Mouse (Mus musculus) cerebellum, adult 18-20 months (tissue): ENCODE measurements around the gene 1700007K13Rik.

ENCODE experiments used
- DNase-seq, 2 experiments: peaks; one replicate each; pipeline ENCODE4 v3.0.0; 2021

Gene 1700007K13Rik

GRCm38 (mm10) chr2:28469461-28469860 lies 3.3 kb upstream of the 1700007K13Rik start:
- DNase-seq: no peak

GRCm38 (mm10) chr2:28468486-28469225 lies 2.5 kb upstream of the 1700007K13Rik start:
- no peak for DNase-seq

DNA sequence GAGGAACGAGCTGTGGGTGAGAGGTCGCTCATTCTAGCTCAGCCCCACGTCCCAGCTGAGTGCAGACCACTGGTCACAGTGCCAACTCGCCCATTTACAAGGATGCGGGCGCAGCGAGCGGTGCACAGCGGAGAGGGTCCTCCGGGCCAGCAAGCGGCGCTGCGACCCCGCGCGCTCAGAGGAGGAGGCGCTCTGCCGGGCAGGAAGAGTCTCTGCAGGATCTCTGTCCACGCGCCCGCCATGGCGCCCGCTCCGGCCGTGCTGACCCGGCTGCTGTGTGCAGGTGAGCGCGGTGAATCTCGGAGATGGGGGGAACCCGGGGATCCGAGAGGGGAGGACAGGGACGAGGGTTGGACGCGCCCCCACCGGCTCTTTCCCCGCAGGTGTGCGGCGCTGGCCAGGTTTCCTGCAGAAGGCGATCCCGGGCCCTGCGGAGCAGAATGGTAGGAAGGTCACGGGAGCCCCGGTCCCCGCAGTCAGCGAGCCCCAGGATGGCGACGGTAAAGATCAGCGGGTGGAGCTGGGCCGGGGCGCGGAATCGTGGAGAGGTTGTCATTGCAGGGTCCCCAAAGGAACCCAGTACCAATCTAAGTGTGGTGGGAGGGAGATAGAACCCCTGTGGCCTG lies 1.8 kb upstream of the 1700007K13Rik start, which contains the start of gene Mrps2:
Gene Mrps2, plus strand, starts transcription at position 207 of the 626 bp plus-strand sequence.
- peak; percentile 87 to 92 for DNase-seq

DNA sequence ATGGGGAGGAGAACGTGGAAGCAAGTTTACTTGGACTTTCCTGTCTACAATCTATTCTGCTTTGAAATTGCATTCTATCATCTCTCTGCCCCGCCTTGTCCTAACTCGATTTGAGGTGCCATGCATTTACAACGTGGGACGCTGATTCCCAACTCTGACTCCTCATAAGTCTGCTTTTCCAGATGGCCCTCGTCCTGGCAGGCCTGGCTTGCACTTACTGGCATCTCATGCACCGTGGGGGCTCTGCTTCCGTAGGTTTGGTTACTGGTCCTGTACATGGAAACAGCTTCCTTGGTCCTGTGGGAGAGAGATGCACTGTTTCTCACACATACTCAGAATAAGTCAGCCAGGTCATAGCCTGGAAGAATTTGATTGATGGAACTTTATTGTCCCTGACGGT lies 1.2 kb downstream of the 1700007K13Rik start:
- no peak for DNase-seq

- DNase-seq: peak; percentile 74 to 78
Measured at GRCm38 (mm10) chr2:28463919-28464318, 2.2 kb downstream of the 1700007K13Rik start.

DNA sequence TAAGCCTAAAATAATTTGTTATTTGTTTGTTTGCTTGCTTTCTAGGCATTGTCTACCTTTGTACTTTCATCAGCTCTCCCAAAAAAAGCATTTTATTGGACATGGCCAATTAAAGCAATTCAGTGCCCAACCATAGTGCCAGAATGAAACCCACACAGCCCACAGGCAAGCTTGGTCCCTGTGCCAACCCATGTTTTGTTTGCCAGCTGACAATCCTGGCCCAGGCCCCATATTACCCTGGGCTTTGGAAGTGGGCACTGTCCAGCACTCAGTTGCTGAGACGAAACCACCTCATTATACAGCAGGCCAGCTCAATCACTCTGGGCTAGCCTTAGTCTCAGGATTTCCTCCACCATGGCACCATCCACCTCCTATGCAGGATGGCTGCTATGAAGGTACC lies 9.5 kb downstream of the 1700007K13Rik start:
- no peak for DNase-seq

- DNase-seq: no peak
Measured at GRCm38 (mm10) chr2:28453539-28453938, 12.6 kb downstream of the 1700007K13Rik start.

DNA sequence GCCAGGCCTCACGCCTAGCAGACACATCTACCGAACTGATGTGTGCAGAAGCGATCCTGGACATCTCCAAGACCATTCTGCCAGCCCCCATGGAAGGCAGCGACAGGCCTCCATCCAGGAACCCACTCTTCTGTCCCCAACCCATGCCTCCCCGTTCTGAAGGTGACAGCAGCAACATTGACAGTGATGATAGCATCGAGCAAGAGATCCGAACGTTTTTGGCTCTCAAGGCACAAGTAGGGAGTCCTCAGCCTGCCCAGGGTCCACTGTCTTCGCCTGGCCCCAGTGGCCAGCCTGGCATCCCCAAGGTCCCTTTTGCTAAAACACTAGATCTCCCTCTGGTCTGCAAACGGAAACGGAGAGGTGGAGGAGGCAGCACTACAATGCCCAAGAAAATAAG lies 14.5 kb downstream of the 1700007K13Rik start:
- no peak for DNase-seq

DNA sequence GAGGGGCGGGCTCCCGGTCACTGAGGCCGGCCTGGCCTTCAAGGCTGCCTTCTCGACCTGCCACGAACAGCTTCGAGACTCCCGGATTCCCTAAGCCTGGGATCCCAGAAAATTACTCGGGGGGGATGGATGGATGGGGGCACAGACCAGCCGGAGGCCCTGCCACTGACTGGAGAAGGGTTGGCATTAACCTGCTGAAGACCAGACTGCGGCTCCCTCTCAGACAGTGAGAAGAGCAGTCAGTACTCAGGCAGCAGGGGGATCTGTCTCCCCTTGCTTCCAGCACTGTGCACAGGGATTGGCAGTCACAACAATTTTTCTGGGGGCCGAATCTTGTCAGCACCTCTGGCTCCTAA lies 18.8 kb downstream of the 1700007K13Rik start:
- DNase-seq: peak in 1 of 2 experiments; percentile 25

GRCm38 (mm10) chr2:28446515-28447314 lies 19.4 kb downstream of the 1700007K13Rik start, which contains the start of gene Ppp1r26:
Gene Ppp1r26 (plus strand): TSS chr2:28446800.
- DNase-seq: peak; percentile 56 to 71

- peak in 1 of 2 experiments; percentile 29 for DNase-seq
Measured at GRCm38 (mm10) chr2:28446181-28446514, 20.0 kb downstream of the 1700007K13Rik start.

DNA sequence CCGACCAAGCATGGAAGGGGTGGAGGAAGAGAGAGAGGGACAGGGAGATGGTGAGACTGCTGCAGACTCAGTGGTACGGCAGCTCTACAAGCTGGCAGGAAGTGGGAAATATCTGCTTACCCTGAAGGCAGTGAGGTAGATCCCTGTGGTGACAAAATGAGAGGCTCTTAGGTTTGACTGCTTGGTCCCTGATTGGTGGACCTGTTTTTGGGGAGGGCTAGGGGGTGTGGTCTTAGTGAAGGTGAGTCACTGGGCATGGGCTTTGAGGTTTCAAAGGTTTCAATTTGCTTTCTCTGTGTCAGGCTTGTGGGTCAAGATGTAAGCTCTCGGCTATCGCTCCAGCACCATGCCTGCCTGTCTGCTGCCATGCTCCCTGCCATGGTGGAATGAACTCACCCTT lies 21.1 kb downstream of the 1700007K13Rik start:
- DNase-seq: no peak

DNA sequence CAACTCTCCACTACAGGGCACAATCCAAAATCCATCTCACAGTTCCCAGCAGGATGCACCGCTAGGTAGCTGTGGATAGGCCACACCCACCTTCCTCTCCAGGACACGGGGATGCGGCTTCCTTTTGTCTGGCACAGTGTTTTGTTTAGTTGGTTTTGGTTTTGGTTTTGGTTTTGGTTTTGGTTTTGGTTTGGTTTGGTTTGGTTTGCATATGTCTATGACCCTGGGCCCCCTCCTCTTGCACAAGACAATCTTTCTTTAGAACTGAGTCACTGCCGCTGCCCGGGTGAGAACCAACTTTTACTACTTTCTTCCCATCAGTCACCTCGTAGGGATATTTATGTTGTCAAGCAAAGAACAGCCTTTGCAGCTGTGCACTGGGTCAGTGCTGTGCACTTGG lies 25.3 kb downstream of the 1700007K13Rik start:
- DNase-seq: no peak

DNA sequence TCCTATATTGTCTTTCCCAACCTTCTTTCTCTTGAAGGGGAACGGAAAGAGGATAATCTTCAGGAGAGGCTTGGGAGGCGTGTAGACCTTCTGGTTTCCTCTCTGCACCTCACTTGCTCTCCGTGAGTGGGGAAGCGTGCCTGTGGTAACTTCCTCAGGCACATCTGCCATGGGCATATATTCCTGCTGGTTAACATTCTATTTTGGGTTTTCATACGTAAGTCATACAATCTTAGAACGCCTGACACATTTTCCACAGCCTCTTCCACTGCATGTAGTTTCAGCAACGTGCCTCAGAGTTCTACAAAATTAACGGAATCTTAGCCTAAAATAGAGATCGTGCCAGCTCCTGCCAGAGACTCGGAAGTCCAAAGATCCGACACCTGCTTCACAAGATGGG lies 30.7 kb downstream of the 1700007K13Rik start:
- no peak for DNase-seq

GRCm38 (mm10) chr2:28433512-28433911 lies 32.6 kb downstream of the 1700007K13Rik start:
- DNase-seq: no peak

DNA sequence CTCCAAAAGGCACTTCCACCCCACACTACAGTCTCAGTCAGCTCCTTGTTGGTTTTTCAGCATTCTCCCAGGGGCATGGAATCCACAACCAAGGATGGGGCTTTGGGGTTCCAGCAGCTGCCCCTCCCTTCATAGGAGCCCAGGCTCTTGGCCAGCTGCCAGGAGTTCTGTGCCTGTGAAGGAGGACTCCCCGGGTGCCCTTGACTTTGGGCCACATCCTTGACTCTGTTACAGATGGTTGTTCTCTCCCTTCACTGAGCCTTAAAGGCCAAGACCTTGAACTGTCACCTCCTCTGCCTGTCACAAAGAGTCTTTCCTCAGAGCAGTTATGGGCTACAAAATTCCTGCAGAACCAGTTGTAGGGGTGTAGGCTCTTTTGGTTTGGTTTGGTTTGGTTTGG lies 33.3 kb downstream of the 1700007K13Rik start:
- DNase-seq: peak in 1 of 2 experiments; percentile 31

GRCm38 (mm10) chr2:28430846-28431245 lies 35.3 kb downstream of the 1700007K13Rik start:
- no peak for DNase-seq

DNA sequence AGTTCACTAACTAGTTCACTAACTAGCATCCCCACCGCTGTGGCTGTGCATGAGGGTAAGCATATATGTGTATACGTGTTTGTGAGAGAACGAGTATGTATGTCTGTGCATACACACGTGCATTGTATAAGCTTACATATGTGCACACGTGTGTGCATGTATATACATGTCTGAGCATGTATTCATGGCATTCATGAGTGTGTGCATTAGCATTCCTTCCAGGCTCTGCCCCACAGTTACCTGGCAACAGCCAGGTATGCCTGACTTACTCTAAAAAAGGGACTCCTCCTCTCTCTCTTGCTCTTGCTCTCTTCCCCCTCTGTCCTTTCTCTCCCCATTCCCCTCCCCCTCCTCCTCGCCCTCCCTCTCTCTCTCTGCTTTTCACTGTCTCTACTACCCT lies 38.9 kb downstream of the 1700007K13Rik start:
- no peak for DNase-seq

GRCm38 (mm10) chr2:28423167-28423566 lies 43.0 kb downstream of the 1700007K13Rik start:
- peak; percentile 46 to 54 for DNase-seq

DNA sequence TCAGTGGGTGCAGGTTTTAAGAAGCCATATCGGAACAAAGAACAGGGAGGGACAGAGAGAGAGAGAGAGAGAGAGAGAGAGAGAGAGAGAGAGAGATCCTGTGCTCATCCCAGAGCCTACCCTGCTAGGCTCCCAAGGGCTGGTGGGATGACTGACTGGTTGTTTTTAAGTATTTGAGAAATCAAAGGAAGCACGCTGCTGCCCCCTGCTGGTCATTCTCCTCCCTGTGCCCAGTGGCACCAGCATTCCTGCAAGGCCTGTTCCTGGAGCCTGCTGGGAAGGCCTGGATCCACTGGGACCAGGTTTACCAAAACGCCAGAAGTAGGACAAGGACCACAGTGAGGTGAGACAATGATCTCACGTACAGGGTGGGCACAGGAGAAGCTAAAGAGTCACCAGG lies 46.2 kb downstream of the 1700007K13Rik start:
- peak; percentile 94 to 97 for DNase-seq

DNA sequence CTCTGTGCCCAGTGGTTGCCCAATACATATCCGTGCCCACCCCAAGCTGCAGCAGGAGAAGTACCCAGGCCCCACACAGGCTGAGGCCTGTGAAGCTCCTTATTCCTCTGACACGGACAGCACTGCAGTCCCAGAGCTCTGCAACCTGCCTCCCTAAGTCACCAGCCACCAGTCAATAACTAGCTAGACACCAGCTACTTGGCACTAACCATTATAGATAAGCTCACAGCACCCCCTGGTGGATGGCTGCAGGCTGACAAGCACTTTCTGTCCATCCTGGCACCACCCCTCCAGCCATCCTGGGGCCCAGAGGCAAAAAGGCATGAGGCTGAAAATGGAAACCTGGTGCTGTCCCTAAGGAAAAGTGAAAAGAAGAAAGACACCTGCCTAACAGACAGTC lies 48.1 kb downstream of the 1700007K13Rik start:
- DNase-seq: peak; percentile 95

DNA sequence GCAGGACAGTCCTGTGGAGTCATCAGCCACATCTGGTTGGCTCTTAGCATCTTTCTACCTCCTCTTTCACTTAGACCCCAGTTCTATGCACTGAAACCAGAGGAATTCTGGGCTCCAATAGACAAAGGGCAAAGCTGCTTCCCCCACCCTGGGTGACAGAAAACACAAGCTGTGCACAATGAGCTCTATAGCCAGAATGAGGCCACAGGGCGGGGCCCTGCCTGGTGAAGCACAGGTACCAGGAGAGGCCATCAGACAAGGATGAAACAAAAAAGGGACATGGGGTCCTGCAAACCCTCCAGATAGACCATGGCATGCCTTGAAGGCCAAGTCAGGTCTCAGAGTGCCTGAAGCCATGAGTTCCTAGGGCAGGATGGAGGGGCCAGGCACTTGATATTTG lies 49.6 kb downstream of the 1700007K13Rik start:
- DNase-seq: peak; percentile 66 to 70

- peak; percentile 95 for DNase-seq
Measured at GRCm38 (mm10) chr2:28415387-28416024, 50.6 kb downstream of the 1700007K13Rik start.
